Mouse (Mus musculus): Measurements from ENCODE around the gene Olfr979. TPM values are rescaled to one million over a fixed set of nuclear protein-coding genes. Genes with fewer than 3 reads are reported as not detected.
"Not testable (repeated sequence)": the region's sequence is repeated elsewhere in the genome, so short reads cannot be mapped to it uniquely, and the experiment has no call there.

Gene Olfr979
- total RNA-seq (2014; rRNA removed) (not detected in 2 replicates), polyA plus RNA-seq (2015; fragmentation: Nextera tagmentation; extraction: Ambion mirVana) (not detected in 2 replicates)

- Histone ChIP-seq H3K9ac (replicated peaks; ENCODE audit: low read length, poor library complexity, severe bottlenecking) (no peak within 1 kb of the TSS), H3K27ac (ENCODE audit: low read depth, low read length) (no peak within 1 kb of the TSS), H3K4me2 (ENCODE audit: low read depth, low read length, poor library complexity, severe bottlenecking) (no peak within 1 kb of the TSS), H3K27me3 (ENCODE audit: insufficient read depth, low read length) (no peaks in the 10 kb centered on the region), H3K4me1 (ENCODE audit: insufficient read depth, low read length) (no peaks in the 10 kb centered on the region), H3K36me3 (ENCODE audit: insufficient read depth, low read length) (no peaks in the 10 kb centered on the region), H3K9me3 (ENCODE audit: low read length) (no peaks in the 10 kb centered on the region), H3K4me3 (ENCODE audit: low read depth, low read length) (no peak within 1 kb of the TSS)
- no peak for DNase-seq (ENCODE audit: low spot score)
- 95% methylated on average over 1 of the region's 1 CpGs for WGBS
- no peak for ATAC-seq (ENCODE audit: low FRiP score)
- no peak for TF ChIP-seq CTCF (IDR thresholded peaks at IDR 0.05)
Observed at GRCm38 (mm10) chr9:40003365-40003764, at the start of gene Olfr979. Olfr979 (minus strand) TSS chr9:40003465.

GRCm38 (mm10) chr9:40050138-40050537, 46.9 kb upstream of the Olfr979 start:
- Histone ChIP-seq H3K27ac (ENCODE audit: low read depth, low read length) (no peak overlapping the region), H3K9ac (replicated peaks; ENCODE audit: low read length, poor library complexity, severe bottlenecking) (no peak overlapping the region), H3K27me3 (ENCODE audit: insufficient read depth, low read length) (no peaks in the 10 kb centered on the region), H3K36me3 (ENCODE audit: insufficient read depth, low read length) (no peaks in the 10 kb centered on the region), H3K4me1 (ENCODE audit: insufficient read depth, low read length) (no peaks in the 10 kb centered on the region), H3K4me2 (ENCODE audit: low read depth, low read length, poor library complexity, severe bottlenecking) (no peak overlapping the region), H3K9me3 (ENCODE audit: low read length) (no peaks in the 10 kb centered on the region), H3K4me3 (ENCODE audit: low read depth, low read length) (no peak overlapping the region)
- ATAC-seq (ENCODE audit: low FRiP score): no peak
- 92% methylated on average over 19 of the region's 19 CpGs for WGBS
- TF ChIP-seq CTCF (IDR thresholded peaks at IDR 0.05): no peak
- DNase-seq (ENCODE audit: low spot score): no peak

DNA sequence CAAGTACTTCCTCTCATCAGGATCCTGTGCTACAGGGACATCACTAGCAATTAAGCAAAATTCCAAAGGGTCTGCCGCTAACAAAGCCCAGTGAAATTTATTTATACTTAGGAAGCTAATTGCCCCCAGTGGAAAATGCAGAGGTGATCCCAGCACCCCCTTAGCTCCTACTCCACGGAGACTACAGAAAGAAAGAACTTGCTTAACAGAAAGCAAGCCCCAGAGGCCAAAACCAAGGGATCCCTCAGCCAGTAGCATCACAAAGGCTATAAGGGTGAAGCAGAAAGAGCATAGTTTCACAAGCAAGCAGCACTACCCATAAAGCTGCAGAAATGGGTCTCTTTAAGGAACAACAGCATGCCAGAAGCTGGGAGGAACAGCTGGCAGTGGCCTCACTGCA, 17.9 kb upstream of the Olfr979 start, which contains the start of gene Olfr981:
Gene Olfr981, plus strand, starts transcription at position 301 of the 400 bp plus-strand sequence.
- Histone ChIP-seq H3K4me3 (ENCODE audit: low read depth, low read length) (no peak within 1 kb of the TSS), H3K9ac (replicated peaks; ENCODE audit: low read length, poor library complexity, severe bottlenecking) (no peak within 1 kb of the TSS), H3K27ac (ENCODE audit: low read depth, low read length) (no peak within 1 kb of the TSS), H3K4me2 (ENCODE audit: low read depth, low read length, poor library complexity, severe bottlenecking) (no peak within 1 kb of the TSS), H3K9me3 (ENCODE audit: low read length) (no peaks in the 10 kb centered on the region), H3K36me3 (ENCODE audit: insufficient read depth, low read length) (no peaks in the 10 kb centered on the region), H3K4me1 (ENCODE audit: insufficient read depth, low read length) (no peaks in the 10 kb centered on the region), H3K27me3 (ENCODE audit: insufficient read depth, low read length) (no peaks in the 10 kb centered on the region)
- ATAC-seq (ENCODE audit: low FRiP score) (no peak), DNase-seq (ENCODE audit: low spot score) (no peak)
- WGBS: 64% methylated on average over 2 of the region's 2 CpGs
- TF ChIP-seq CTCF (IDR thresholded peaks at IDR 0.05): no peak

GRCm38 (mm10) chr9:40009482-40009881, 6.2 kb upstream of the Olfr979 start, which contains the start of gene Olfr980:
Olfr980 (minus strand) TSS chr9:40009582.
- Histone ChIP-seq H3K36me3 (ENCODE audit: insufficient read depth, low read length) (no peaks in the 10 kb centered on the region), H3K9ac (replicated peaks; ENCODE audit: low read length, poor library complexity, severe bottlenecking) (no peak within 1 kb of the TSS), H3K9me3 (ENCODE audit: low read length) (no peaks in the 10 kb centered on the region), H3K4me1 (ENCODE audit: insufficient read depth, low read length) (no peaks in the 10 kb centered on the region), H3K27ac (ENCODE audit: low read depth, low read length) (no peak within 1 kb of the TSS), H3K27me3 (ENCODE audit: insufficient read depth, low read length) (no peaks in the 10 kb centered on the region), H3K4me3 (ENCODE audit: low read depth, low read length) (no peak within 1 kb of the TSS), H3K4me2 (ENCODE audit: low read depth, low read length, poor library complexity, severe bottlenecking) (no peak within 1 kb of the TSS)
- WGBS: 91% methylated on average over 1 of the region's 1 CpGs
- ATAC-seq (ENCODE audit: low FRiP score): no peak
- TF ChIP-seq CTCF (IDR thresholded peaks at IDR 0.05): no peak
- no peak for DNase-seq (ENCODE audit: low spot score)

DNA sequence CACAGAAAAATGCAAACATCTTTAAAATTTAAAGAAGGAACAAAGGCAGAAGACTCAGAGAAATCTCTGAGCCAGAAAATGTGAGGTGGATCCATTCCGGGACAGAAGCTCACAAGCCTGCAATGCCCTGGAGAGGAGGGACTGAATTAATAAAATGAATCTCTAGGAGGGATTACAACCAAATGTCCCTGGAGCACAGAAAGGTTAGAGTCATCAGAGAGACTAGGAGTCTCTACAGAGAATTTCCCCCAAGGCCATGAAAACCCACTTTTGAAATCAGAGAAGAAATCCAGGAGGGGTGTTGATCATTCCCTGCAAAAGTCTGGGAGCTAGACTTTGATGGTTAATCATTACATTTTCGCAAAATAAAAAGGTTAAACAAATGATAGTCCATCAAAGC, 11.5 kb downstream of the Olfr979 start, which contains the start of gene Olfr978:
Gene Olfr978, plus strand, starts transcription at position 301 of the 400 bp plus-strand sequence.
- no peak within 1 kb of the TSS for H3K9ac ChIP-seq (replicated peaks; ENCODE audit: low read length, poor library complexity, severe bottlenecking)
- TF ChIP-seq CTCF (IDR thresholded peaks at IDR 0.05): no peak
- DNase-seq (ENCODE audit: low spot score) (no peak), ATAC-seq (ENCODE audit: low FRiP score) (no peak)
- H3K36me3 ChIP-seq (ENCODE audit: insufficient read depth, low read length): no peaks in the 10 kb centered on the region
- H3K4me1 ChIP-seq (ENCODE audit: insufficient read depth, low read length): no peaks in the 10 kb centered on the region
- H3K4me2 ChIP-seq (ENCODE audit: low read depth, low read length, poor library complexity, severe bottlenecking): no peak within 1 kb of the TSS
- 77% methylated on average over 2 of the region's 2 CpGs for WGBS
- H3K4me3 ChIP-seq (ENCODE audit: low read depth, low read length): no peak within 1 kb of the TSS
- H3K27me3 ChIP-seq (ENCODE audit: insufficient read depth, low read length): no peaks in the 10 kb centered on the region
- no peaks in the 10 kb centered on the region for H3K9me3 ChIP-seq (ENCODE audit: low read length)
- H3K27ac ChIP-seq (ENCODE audit: low read depth, low read length): no peak within 1 kb of the TSS

- not testable (repeated sequence) for H3K4me2 ChIP-seq (ENCODE audit: low read depth, low read length, poor library complexity, severe bottlenecking); DNase-seq (ENCODE audit: low spot score); H3K27ac ChIP-seq (ENCODE audit: low read depth, low read length); H3K27me3 ChIP-seq (ENCODE audit: insufficient read depth, low read length); H3K9me3 ChIP-seq (ENCODE audit: low read length); H3K36me3 ChIP-seq (ENCODE audit: insufficient read depth, low read length); H3K9ac ChIP-seq (replicated peaks; ENCODE audit: low read length, poor library complexity, severe bottlenecking); H3K4me1 ChIP-seq (ENCODE audit: insufficient read depth, low read length); ATAC-seq (ENCODE audit: low FRiP score); H3K4me3 ChIP-seq (ENCODE audit: low read depth, low read length)
- 89% methylated on average over 1 of the region's 1 CpGs for WGBS
Observed at GRCm38 (mm10) chr9:39976581-39977145, 26.6 kb downstream of the Olfr979 start.

GRCm38 (mm10) chr9:39961033-39961432, 42.2 kb downstream of the Olfr979 start, which contains the start of gene Olfr976:
Olfr976 (minus strand) TSS chr9:39961133.
- H3K4me3 ChIP-seq (ENCODE audit: low read depth, low read length); H3K9me3 ChIP-seq (ENCODE audit: low read length); DNase-seq (ENCODE audit: low spot score); H3K4me2 ChIP-seq (ENCODE audit: low read depth, low read length, poor library complexity, severe bottlenecking); H3K9ac ChIP-seq (replicated peaks; ENCODE audit: low read length, poor library complexity, severe bottlenecking); H3K36me3 ChIP-seq (ENCODE audit: insufficient read depth, low read length); H3K27ac ChIP-seq (ENCODE audit: low read depth, low read length); H3K4me1 ChIP-seq (ENCODE audit: insufficient read depth, low read length); H3K27me3 ChIP-seq (ENCODE audit: insufficient read depth, low read length); ATAC-seq (ENCODE audit: low FRiP score): not testable (repeated sequence)
- WGBS: 86% methylated on average over 6 of the region's 9 CpGs
